Mouse (Mus musculus) liver, postnatal 0 days (tissue): ENCODE results near the gene Gm10273.

Experiments used
- CTCF ChIP-seq: sonication (generic); IDR thresholded peaks from 2 replicates; pipeline ENCODE4 v1.5.1; 2016; ENCODE audit warnings: antibody characterized with exemption, low read depth
- EP300 ChIP-seq: IDR thresholded peaks from 2 replicates; pipeline ENCODE4 v1.6.1; 2016; ENCODE audit warnings: antibody characterized with exemption, low read depth, mild to moderate bottlenecking

DNA sequence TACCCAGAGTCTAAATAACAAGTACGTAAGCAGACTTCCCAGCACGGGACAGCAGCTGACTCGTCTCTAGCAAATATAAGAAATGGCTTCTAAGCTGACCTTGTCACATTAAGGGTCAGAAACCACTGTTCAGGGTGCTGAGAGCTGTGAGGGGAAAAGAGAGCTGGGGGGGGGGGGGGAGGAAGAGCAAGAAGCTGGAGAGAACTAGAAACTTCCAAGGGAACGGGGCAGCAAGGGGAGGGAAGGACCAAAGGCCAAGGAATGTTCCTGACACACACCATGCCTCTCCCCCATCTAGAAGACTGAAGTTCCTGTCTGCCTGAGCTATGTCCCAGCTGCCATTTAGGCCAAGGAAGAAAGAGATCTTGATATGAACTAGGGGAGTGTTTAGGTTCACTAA, 30.9 kb downstream of the Gm10273 start:
- TF ChIP-seq EP300: no peak
- TF ChIP-seq CTCF: no peak
